Mouse (Mus musculus) hindbrain, embryonic 13.5 days (tissue): ENCODE measurements around the gene Lrrk1. TPM values are rescaled to one million over a fixed set of nuclear protein-coding genes. Genes with fewer than 3 reads are reported as not detected.

ENCODE experiments used
- ATAC-seq: fragments of 200-750 bp; cut with Nextera tagmentation; 2 replicates; pipeline ENCODE4 v1.8.0; 2017; ENCODE audit warnings: moderate TSS enrichment; ENCODE audit not compliant: low FRiP score
- H3K27ac ChIP-seq: fragments of 300-500 bp; sonication (generic); 2 replicates; pipeline ENCODE4 v1.5.1; 2015; ENCODE audit warnings: inconsistent platforms, mild to moderate bottlenecking, moderate library complexity
- H3K27me3 ChIP-seq: fragments of 300-500 bp; sonication (generic); 2 replicates; pipeline ENCODE4 v1.6.1; 2015; ENCODE audit warnings: mild to moderate bottlenecking, inconsistent platforms
- H3K36me3 ChIP-seq: fragments of 300-500 bp; sonication (generic); 2 replicates; pipeline ENCODE4 v1.6.1; 2015; ENCODE audit warnings: mild to moderate bottlenecking, inconsistent platforms
- H3K4me1 ChIP-seq: fragments of 300-500 bp; sonication (generic); replicated peaks from 2 replicates; pipeline ENCODE4 v1.6.1; 2015; ENCODE audit warnings: inconsistent platforms
- H3K4me2 ChIP-seq: fragments of 300-500 bp; sonication (generic); 2 replicates; pipeline ENCODE4 v1.6.1; 2015; ENCODE audit warnings: inconsistent platforms, mild to moderate bottlenecking, moderate library complexity
- H3K4me3 ChIP-seq: fragments of 300-500 bp; sonication (generic); 2 replicates; pipeline ENCODE4 v1.5.1; 2015; ENCODE audit warnings: mild to moderate bottlenecking, inconsistent platforms
- H3K9ac ChIP-seq: fragments of 300-500 bp; sonication (generic); 2 replicates; pipeline ENCODE4 v1.6.1; 2015; ENCODE audit warnings: mild to moderate bottlenecking, inconsistent platforms
- H3K9me3 ChIP-seq: fragments of 300-500 bp; sonication (generic); 2 replicates; pipeline ENCODE4 v1.6.1; 2016; ENCODE audit warnings: inconsistent platforms
- WGBS: fragments of 180-500 bp; shearing (Covaris S2); methylation state at CpG from one replicate; pipeline ENCODE4 v1.1.7; 2015; 5-methylcytosine and 5-hydroxymethylcytosine counted together
- polyA plus RNA-seq: library from polyadenylated mRNA; unstranded; fragments of >200 nt; fragmentation: Nextera tagmentation; extraction: Ambion mirVana; gene quantifications from 2 replicates; pipeline ENCODE4 v1.2.1, GENCODE M21; 2015

Gene Lrrk1
- polyA plus RNA-seq, 1 experiment from 2014 or later = 4.6 TPM

- no peak for ATAC-seq
- Histone ChIP-seq H3K4me1 (peaks cover 35% of the 10 kb centered on the region), H3K27ac (peak overlapping the region; percentile 12; the same call in 1 of the 2 replicates), H3K9me3 (no peaks in the 10 kb centered on the region), H3K27me3 (no peaks in the 10 kb centered on the region), H3K4me3 (no peak overlapping the region), H3K4me2 (no peak overlapping the region), H3K36me3 (no peaks in the 10 kb centered on the region), H3K9ac (no peak overlapping the region)
- WGBS = 74% methylated on average over 4 of the region's 4 CpGs
Observed at GRCm38 (mm10) chr7:66233141-66233946, 154.8 kb downstream of the Lrrk1 start.

- no peaks in the 10 kb centered on the region for H3K36me3 ChIP-seq
- H3K4me1 ChIP-seq = peaks cover 39% of the 10 kb centered on the region
- no peak overlapping the region for H3K4me2 ChIP-seq
- H3K27me3 ChIP-seq = no peaks in the 10 kb centered on the region
- ATAC-seq = no peak
- no peaks in the 10 kb centered on the region for H3K9me3 ChIP-seq
- 74% methylated on average over 4 of the region's 4 CpGs for WGBS
- no peak overlapping the region for H3K4me3 ChIP-seq
- H3K9ac ChIP-seq = no peak overlapping the region
- peak overlapping the region; percentile 85 for H3K27ac ChIP-seq
Observed at GRCm38 (mm10) chr7:66231861-66232260, 156.3 kb downstream of the Lrrk1 start.

- Histone ChIP-seq H3K27ac (peak overlapping the region; percentile 85), H3K4me2 (no peak overlapping the region), H3K9ac (peak overlapping the region; percentile 31; the same call in 1 of the 2 replicates), H3K36me3 (no peaks in the 10 kb centered on the region), H3K9me3 (no peaks in the 10 kb centered on the region), H3K4me1 (peaks cover 39% of the 10 kb centered on the region), H3K4me3 (no peak overlapping the region), H3K27me3 (no peaks in the 10 kb centered on the region)
- 19% methylated on average over 17 of the region's 17 CpGs for WGBS
- ATAC-seq = peak; percentile 75
Observed at GRCm38 (mm10) chr7:66230638-66231550, 157.3 kb downstream of the Lrrk1 start.

DNA sequence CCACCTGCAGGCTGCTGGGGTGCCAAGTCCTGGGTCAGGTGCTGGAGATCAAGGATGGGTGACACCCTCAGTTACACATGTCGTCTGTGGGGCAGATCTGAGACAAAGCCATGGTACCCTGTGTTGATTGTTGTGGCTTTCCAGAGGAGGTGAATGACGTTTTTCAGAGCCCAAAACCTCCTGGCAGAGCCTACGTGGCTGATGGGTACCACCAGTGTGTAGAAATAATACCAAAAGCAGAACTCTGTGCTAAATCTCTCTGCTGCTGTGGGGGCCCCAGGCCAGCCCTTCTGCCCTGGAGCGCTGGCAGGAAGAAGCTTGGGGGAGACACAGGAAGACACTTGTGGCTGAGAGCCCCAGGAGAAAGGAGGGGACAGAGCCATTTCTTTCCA, 157.9 kb downstream of the Lrrk1 start:
- 28% methylated on average over 4 of the region's 4 CpGs for WGBS
- no peak overlapping the region for H3K4me3 ChIP-seq
- H3K36me3 ChIP-seq = no peaks in the 10 kb centered on the region
- no peaks in the 10 kb centered on the region for H3K9me3 ChIP-seq
- peak overlapping the region; percentile 85 for H3K27ac ChIP-seq
- H3K27me3 ChIP-seq = no peaks in the 10 kb centered on the region
- H3K4me2 ChIP-seq = no peak overlapping the region
- H3K4me1 ChIP-seq = peaks cover 39% of the 10 kb centered on the region
- H3K9ac ChIP-seq = no peak overlapping the region
- ATAC-seq = 0 out of 2 replicates have a peak, but pooled peaks have one; percentile 25

DNA sequence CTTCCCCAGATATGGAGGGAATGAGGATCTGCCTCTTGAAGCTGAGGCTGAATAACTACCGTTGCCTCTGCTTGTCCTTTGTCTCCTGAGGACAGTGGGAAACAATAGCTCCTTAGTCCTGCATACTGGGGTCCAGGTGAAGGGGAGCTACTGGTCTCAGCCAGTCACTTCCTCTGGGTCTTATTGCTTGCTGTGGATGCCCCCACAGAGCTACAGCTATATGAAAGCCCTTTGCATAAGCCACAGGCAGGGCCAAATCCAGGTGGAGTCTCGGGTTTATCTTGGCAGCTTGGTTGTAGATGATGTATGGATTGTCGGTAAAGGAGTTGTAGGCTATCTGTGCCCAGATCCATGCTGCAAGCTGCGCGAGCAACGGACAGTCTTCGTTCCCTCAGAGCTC, 158.7 kb downstream of the Lrrk1 start:
- peaks cover 39% of the 10 kb centered on the region for H3K4me1 ChIP-seq
- 59% methylated on average over 7 of the region's 7 CpGs for WGBS
- H3K27ac ChIP-seq = 0 out of 2 replicates have a peak overlapping the region, but pooled peaks have one; percentile 85
- no peak for ATAC-seq
- H3K27me3 ChIP-seq = no peaks in the 10 kb centered on the region
- H3K4me2 ChIP-seq = no peak overlapping the region
- no peaks in the 10 kb centered on the region for H3K36me3 ChIP-seq
- H3K4me3 ChIP-seq = no peak overlapping the region
- H3K9ac ChIP-seq = no peak overlapping the region
- H3K9me3 ChIP-seq = no peaks in the 10 kb centered on the region

GRCm38 (mm10) chr7:66228610-66228920, 159.6 kb downstream of the Lrrk1 start:
- WGBS = 95% methylated on average over 2 of the region's 2 CpGs
- Histone ChIP-seq H3K36me3 (no peaks in the 10 kb centered on the region), H3K27ac (no peak overlapping the region), H3K4me3 (no peak overlapping the region), H3K27me3 (no peaks in the 10 kb centered on the region), H3K9ac (no peak overlapping the region), H3K4me2 (no peak overlapping the region), H3K9me3 (no peaks in the 10 kb centered on the region), H3K4me1 (peaks cover 37% of the 10 kb centered on the region)
- ATAC-seq = no peak

DNA sequence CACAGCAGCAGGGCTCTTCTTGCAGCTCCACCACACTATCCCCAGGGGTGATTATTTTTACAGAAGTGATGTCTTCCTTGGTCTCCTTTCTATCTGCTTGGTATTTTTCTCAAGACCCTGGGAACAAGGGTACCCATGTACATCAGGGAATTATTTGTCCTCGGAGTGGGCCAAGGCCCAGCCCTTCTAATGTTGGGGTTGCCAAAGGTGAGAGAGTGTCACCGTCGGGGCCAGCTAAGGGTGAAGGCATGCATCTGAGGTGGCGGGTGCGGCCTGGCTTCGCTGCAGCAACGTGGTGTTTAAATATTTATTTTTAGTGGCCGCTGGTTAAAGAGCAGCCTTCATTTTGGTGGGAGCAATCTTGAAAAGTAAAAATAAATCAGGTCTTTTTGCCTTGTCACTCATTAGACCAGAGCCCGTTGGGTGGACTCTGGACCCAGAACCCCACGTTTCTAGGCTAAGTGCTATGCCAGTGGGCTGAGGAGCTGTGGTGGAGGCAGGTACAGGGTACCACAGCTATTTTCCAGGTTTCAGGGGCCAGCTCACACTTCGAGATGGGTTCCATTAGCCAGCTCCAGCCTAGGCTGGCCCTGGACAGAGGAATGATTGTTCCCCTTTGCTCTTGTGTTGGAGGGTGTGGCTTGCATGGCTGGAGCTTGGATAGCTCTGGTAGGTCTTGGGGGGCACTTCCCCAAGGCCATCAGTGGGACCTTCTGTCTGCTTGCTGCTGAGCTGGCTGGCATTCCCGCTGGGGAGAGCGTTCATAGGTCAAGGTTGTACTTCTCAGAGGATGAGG, 160.1 kb downstream of the Lrrk1 start:
- H3K9me3 ChIP-seq = no peaks in the 10 kb centered on the region
- no peak overlapping the region for H3K27ac ChIP-seq

DNA sequence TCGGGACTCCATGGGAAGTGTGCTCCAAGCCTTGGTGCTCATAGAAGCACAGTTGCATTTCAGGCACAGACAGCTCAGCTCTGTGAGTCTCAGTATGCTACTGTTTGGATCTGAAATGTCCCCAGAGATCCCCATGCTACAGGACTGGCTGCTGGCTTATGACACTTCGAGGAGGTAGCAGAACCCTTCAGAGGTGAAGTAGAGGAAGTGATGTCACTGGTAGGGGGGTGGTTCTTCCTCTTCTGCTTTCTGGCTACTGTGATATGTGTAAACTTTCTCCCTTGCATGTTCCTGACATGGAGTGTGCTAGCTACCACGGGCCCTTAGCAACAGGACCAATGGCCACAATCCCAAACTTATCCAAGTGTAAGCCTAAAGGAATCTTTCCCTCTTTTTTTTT, 162.3 kb downstream of the Lrrk1 start:
- H3K4me2 ChIP-seq = no peak overlapping the region
- H3K4me1 ChIP-seq = peaks cover 25% of the 10 kb centered on the region
- H3K27ac ChIP-seq = no peak overlapping the region
- no peak overlapping the region for H3K4me3 ChIP-seq
- no peak overlapping the region for H3K9ac ChIP-seq
- H3K9me3 ChIP-seq = no peaks in the 10 kb centered on the region
- 87% methylated on average over 3 of the region's 3 CpGs for WGBS
- no peaks in the 10 kb centered on the region for H3K36me3 ChIP-seq
- no peaks in the 10 kb centered on the region for H3K27me3 ChIP-seq
- no peak for ATAC-seq

More for the DNA sequence above, 160.1 kb downstream of the Lrrk1 start:
- 86% methylated on average over 13 of the region's 13 CpGs for WGBS
- ATAC-seq = no peak
- Histone ChIP-seq H3K9ac (no peak overlapping the region), H3K4me1 (peaks cover 31% of the 10 kb centered on the region), H3K36me3 (no peaks in the 10 kb centered on the region), H3K4me2 (no peak overlapping the region), H3K27me3 (no peaks in the 10 kb centered on the region), H3K4me3 (no peak overlapping the region)

- no peak overlapping the region for H3K27ac ChIP-seq
- H3K36me3 ChIP-seq = no peaks in the 10 kb centered on the region
- H3K9me3 ChIP-seq = no peaks in the 10 kb centered on the region
- no peak overlapping the region for H3K4me2 ChIP-seq
- H3K27me3 ChIP-seq = no peaks in the 10 kb centered on the region
- H3K4me3 ChIP-seq = no peak overlapping the region
- H3K9ac ChIP-seq = no peak overlapping the region
- H3K4me1 ChIP-seq = peaks cover 12% of the 10 kb centered on the region
- 93% methylated on average over 6 of the region's 6 CpGs for WGBS
- no peak for ATAC-seq
Observed at GRCm38 (mm10) chr7:66224541-66224940, 163.6 kb downstream of the Lrrk1 start.

DNA sequence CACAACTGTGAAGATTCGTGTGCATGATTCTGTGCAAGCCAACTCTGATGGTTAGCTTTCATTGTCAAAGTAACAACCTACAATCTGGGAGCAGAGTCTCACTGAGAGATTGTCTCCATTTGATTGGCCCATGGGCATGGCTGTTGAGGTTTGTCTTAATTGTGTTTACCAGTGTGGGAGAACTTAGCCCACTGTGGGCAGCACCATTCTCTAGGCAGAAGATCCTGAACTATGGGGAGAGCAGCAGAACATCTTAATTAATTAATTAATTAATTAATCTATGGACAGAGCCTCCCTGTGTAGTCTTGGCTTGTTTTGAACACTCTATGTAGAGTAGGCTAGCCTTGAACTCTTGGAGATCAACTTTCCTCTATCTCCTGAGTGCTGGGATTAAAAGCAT, 164.4 kb downstream of the Lrrk1 start:
- H3K27ac ChIP-seq = no peak overlapping the region
- H3K4me1 ChIP-seq = peaks cover 14% of the 10 kb centered on the region
- no peaks in the 10 kb centered on the region for H3K27me3 ChIP-seq
- WGBS = 91% methylated on average over 1 of the region's 1 CpGs
- no peaks in the 10 kb centered on the region for H3K9me3 ChIP-seq
- no peak for ATAC-seq
- no peak overlapping the region for H3K9ac ChIP-seq
- no peaks in the 10 kb centered on the region for H3K36me3 ChIP-seq
- no peak overlapping the region for H3K4me2 ChIP-seq
- H3K4me3 ChIP-seq = no peak overlapping the region

DNA sequence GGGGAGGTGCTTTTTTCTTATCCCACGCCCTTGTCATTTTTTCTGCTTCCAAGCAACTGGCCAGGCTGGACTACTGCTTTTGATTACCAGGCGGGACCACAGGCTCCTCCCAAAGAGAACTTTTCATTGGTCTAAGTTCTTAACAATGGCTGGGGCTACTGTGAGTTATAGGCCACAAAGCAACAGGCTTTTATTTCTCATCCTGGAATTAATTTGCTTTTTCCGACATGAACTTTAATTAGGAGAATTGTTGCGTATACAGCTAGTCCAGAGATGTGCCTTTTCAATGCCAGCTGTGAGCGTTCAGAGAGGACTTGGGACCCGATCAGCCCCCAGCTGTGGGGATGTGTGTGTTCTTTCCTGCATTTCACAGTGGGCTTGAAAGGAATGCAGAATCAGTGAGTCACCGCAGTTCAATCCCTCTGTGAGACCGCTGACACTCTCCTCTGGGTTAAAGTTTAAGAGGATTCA, 165.5 kb downstream of the Lrrk1 start:
- no peak for ATAC-seq
- Histone ChIP-seq H3K27ac (no peak overlapping the region), H3K4me2 (no peak overlapping the region), H3K9me3 (no peaks in the 10 kb centered on the region), H3K4me1 (peaks cover 21% of the 10 kb centered on the region), H3K9ac (no peak overlapping the region), H3K36me3 (no peaks in the 10 kb centered on the region), H3K27me3 (no peaks in the 10 kb centered on the region), H3K4me3 (no peak overlapping the region)
- WGBS = 12% methylated on average over 8 of the region's 8 CpGs

DNA sequence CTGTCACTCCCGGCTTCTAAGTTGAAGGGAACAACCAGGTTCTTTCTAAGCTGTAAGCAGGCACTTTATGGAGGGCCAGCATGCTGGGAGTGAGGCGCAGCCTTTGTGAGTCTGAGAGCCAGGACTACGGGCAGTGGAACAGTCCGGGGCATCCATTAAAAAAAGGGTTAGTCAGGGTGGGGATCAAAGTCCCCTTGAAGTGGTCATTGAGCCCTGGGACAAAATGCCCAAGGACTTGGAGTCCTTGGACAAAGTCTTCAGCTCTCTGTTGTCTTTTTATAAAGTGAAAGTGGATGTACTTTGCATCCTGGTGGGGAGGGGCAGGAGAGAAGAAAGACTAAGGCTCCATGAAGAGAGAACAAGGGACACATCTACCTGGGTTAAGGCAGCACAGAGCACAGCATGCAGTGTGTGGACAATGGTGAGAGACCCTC, 168.3 kb downstream of the Lrrk1 start:
- H3K9me3 ChIP-seq = no peaks in the 10 kb centered on the region
- H3K27ac ChIP-seq = no peak overlapping the region
- H3K27me3 ChIP-seq = no peaks in the 10 kb centered on the region
- no peak overlapping the region for H3K4me3 ChIP-seq
- 78% methylated on average over 4 of the region's 4 CpGs for WGBS
- H3K36me3 ChIP-seq = no peaks in the 10 kb centered on the region
- H3K4me2 ChIP-seq = no peak overlapping the region
- no peak overlapping the region for H3K9ac ChIP-seq
- ATAC-seq = no peak
- H3K4me1 ChIP-seq = peaks cover 30% of the 10 kb centered on the region
